Mouse (Mus musculus) erythroblast, adult 5-6 weeks (primary cell): Measurements from ENCODE around the gene Ifi47. TPM values are rescaled to one million over a fixed set of nuclear protein-coding genes. Genes with fewer than 3 reads are reported as not detected.

ENCODE experiments used
- ATAC-seq: replicated peaks from 2 replicates; pipeline ENCODE4 v1.8.0; 2016; ENCODE audit warnings: moderate number of reproducible peaks, mild to moderate bottlenecking, moderate TSS enrichment, inconsistent platforms; ENCODE audit not compliant: poor library complexity, low FRiP score, severe bottlenecking
- total RNA-seq, 2 experiments: library from RNA; stranded (forward) in 1 of 2; stranded (reverse) in 1 of 2; fragments of 150-400 nt in 1 of 2; fragments of 200-764, 138-1000 nt in 1 of 2; gene quantifications; 2 replicates each; pipeline versions ENCODE4 v1.2.3 to v1.2.4; 2015 to 2017; ENCODE audit warnings: low replicate concordance in 2 of 2

The Ifi47 gene
- total RNA-seq, 2 experiments from 2014 or later: 15.9 to 37.5 TPM

DNA sequence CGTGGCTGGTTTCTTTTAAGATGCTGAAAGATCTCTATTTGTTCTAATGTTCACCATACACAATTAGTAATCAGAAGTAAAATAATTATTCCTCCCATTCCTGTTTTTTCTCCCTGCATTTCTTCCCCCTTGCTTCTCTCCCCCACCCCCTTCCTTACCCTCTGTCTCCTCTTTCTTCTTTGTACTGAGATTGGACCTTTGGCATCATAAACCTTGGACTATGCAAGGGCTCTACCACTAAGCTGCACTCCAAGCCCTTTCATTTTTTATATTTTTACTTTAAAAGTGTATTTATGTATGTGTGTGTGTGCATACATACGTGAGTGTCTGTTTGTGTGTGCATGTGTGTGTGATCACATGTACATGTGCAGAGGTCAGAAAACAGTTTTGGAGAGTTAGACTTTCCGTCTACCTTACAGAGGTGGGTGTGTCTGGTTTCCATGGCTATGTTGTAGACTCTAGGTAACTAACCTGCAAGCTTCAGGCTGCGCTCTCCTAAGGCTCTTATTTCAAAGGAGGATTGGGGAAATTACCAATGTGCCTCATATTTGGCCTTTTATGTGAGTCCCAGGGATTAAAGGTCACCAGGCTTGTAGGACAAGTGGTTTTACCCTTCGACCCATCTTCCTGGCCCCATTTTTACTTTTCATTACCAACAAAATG is 12.7 kb downstream of the Ifi47 start:
- no peak for ATAC-seq

- no peak for ATAC-seq
These were observed 13.5 kb downstream of the Ifi47 start for GRCm38 (mm10) chr11:49089735-49090507.

- no peak for ATAC-seq
These were observed 14.2 kb downstream of the Ifi47 start for GRCm38 (mm10) chr11:49090551-49090950.

- ATAC-seq: no peak
These were observed 14.8 kb downstream of the Ifi47 start for GRCm38 (mm10) chr11:49091171-49091570.

DNA sequence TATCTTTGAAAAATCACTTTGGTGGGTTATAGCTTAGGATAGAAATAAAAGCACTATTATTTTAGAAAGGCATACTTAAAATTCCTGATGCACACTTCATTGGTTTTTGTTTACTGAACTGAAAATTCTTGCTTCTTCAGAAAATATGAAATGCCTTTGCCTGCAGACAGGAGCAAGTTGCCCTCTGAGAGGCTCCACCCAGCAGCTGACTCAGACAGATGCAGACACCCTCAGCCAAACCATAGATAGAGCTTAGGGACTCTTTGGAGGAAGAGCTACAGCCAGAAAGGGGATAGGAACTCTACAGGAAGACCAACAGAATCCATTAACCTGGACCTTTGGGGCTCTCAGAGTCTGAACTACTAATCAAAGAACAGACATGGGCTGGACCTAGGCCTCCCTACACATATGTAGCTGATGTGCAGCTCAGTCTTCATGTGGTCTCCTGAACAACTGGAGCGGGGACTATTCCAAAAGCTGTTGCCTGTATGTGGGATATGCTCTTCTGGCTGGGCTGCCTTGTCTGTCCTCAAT is 15.7 kb downstream of the Ifi47 start:
- no peak for ATAC-seq

- ATAC-seq: no peak
These were observed 16.4 kb downstream of the Ifi47 start for GRCm38 (mm10) chr11:49092786-49093185.

GRCm38 (mm10) chr11:49093861-49094660 is 17.7 kb downstream of the Ifi47 start:
- no peak for ATAC-seq

DNA sequence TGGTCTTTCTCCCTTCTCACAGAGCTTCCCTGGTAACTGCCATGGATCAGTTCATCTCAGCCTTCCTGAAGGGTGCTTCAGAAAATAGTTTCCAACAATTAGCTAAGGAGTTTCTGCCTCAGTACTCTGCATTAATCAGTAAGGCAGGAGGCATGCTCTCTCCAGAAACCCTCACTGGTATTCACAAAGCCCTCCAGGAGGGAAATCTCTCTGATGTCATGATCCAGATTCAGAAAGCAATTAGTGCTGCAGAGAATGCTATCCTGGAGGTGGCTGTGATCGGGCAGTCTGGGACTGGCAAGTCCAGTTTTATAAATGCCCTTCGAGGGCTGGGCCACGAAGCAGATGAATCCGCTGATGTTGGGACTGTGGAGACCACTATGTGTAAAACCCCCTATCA is 19.0 kb downstream of the Ifi47 start:
- ATAC-seq: no peak

DNA sequence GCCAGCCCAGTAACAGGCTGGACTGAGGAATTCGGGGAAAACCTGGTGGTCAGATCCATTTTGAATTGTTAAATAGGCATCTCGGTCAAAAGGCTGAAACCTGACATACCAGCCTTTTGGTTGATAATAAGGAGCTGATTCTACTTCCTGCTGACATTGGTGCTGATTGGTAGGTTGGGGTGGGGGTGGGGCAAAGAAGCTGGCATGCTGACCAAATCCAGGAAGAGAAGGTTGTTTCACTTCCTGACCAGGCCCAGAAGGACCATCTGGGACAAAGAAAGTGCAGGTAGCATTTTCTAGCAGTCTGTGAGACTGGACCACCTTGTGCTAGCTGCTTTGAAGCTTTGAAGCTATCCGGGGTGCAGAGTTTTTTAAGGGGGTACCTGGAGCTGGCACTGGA is 24.0 kb downstream of the Ifi47 start:
- peak; percentile 80 for ATAC-seq

DNA sequence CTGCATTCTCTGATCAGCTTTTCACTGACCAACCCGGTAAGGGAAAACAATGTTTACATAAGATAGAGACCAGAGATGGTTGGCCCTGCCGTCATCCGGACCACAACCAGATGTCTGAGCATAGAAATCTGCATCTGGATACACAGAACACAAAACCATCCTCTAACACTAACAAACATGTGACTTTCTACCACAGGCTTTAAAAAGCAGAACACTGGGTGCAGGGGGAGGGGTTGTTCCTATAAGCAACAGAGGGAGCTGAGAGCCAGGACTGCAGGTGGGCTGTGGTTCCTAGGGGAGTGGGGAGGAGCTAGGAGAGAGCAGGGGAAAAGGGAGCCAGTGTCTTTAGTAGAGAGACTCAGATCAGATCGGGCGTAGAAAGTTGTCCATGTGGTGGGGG is 25.1 kb downstream of the Ifi47 start:
- ATAC-seq: no peak

- ATAC-seq: peak; percentile 73
These were observed 26.8 kb downstream of the Ifi47 start for GRCm38 (mm10) chr11:49103047-49103693.

- no peak for ATAC-seq
These were observed 29.4 kb downstream of the Ifi47 start for GRCm38 (mm10) chr11:49105752-49106151.

GRCm38 (mm10) chr11:49107650-49108537 is 31.5 kb downstream of the Ifi47 start:
- ATAC-seq: no peak

DNA sequence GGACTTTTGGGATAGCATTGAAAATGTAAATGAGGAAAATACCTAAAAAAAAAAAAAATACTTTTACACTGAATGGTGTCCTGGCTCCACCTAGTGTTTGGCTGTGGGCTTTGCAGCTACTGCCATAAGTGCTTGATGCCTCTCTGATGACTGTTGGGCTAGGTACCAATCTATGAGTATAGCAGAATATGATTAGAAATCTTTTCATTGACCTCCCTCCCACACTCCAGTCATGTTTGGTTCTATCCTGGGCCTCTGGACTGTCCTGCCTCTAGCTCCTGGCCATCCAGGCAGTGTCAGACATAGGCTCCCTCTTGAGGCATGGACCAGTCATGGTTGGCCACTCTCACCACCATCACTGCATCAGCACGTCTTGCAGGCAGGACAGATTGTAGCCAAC is 32.4 kb downstream of the Ifi47 start:
- peak; percentile 75 for ATAC-seq

- no peak for ATAC-seq
These were observed 34.6 kb downstream of the Ifi47 start for GRCm38 (mm10) chr11:49111000-49111399.

DNA sequence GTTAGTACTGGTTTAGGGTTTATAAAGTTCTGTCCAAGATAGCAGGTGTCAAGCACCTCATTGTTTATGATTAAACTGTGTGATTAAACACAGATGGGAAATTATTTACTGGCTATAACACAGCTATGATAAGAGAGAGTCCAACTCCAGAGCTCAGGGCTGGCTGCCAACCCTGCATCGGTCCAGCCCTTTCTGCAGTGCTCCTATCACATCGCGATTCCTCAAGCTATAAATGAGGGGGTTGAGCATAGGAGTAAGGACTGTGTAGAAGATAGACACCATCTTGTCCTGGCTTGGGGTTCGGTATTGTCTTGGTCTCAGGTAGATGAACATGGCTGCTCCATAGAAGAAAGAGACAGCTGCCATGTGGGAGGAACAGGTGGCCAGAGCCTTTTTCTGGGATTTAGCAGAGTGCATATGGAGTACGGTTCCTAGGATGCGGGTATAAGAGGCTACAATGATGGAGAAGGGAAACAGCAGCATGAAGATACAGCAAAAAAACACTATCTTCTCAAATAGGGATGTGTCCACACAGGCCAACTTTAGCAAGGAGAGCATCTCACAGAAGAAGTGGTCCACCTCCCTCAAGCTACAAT is 36.3 kb downstream of the Ifi47 start:
- no peak for ATAC-seq

- no peak for ATAC-seq
These were observed 37.8 kb downstream of the Ifi47 start for GRCm38 (mm10) chr11:49114158-49114557.

DNA sequence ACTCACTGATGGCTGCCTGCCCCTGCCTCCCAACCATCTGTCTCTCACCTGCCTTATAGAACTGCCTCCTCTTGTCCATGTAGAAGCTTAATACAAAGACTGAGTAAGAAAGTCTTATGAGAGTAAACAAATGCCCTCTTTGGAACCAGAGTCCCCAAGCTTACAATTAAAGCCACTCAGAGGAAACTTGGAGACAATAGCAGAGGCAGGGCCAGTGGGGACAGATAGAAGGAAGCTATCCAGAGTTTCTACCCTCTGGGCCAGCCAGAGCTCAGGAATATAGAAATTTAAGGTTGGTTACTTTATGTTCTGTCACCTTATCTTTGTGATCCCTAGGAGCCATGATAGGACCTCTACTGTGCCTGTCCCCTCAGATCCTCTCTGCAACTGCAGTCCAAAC is 38.4 kb downstream of the Ifi47 start, which contains the start of gene Olfr1396:
Gene Olfr1396 (minus strand): TSS at position 101 of the 400 bp plus-strand sequence.
- no peak for ATAC-seq
